Mouse (Mus musculus): ENCODE measurements around the gene Defb33.

DNA sequence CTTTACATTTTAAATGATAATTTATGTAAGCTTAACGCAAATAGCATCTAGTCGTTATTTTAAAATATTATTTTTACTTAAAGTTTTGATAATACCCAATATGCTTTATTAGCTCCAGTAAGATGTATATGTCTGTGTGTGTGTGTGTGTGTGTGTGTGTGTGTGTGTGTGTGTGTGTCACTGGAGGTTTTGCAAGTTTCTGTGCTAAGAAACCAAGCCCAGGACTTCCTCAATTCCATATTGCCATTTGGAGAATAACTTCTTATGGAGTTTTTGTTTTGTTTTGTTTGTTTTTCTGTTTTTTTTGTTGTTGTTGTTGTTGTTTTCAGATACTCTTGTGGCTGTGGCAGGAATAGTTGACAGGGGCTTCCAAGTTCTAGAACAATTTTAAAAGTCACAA lies 14.7 kb downstream of the Defb33 start:
- no peak for TF ChIP-seq CTCF (IDR thresholded peaks at IDR 0.05; ENCODE audit: borderline replicate concordance, insufficient read depth, low read depth, low read length)
- TF ChIP-seq POLR2A (IDR thresholded peaks at IDR 0.05; ENCODE audit: borderline replicate concordance, insufficient read depth, low read length) = no peak

Data from cerebellum, adult 2 months (tissue).